Mouse (Mus musculus): ENCODE measurements at regions not wholly inside any gene's neighbourhood (a gene's known extent, or its start where the extent isn't known, plus 50 kb on each side); places are given as distances from the start of the nearest gene placed in this dataset.

GRCm38 (mm10) chr12:25376451-25376850 lies 279.5 kb upstream of the Id2 start:
- TF ChIP-seq POLR2A (IDR thresholded peaks at IDR 0.05; ENCODE audit: insufficient read depth, low read depth, low read length) (no peak), CTCF (IDR thresholded peaks at IDR 0.05; ENCODE audit: insufficient read depth, low read depth, low read length) (no peak)
- 48% methylated on average over 8 of the region's 8 CpGs for WGBS
- Histone ChIP-seq H3K4me1 (ENCODE audit: control insufficient read depth, insufficient read depth, low read length) (peaks cover 3% of the 10 kb centered on the region; the same call in 1 of the 2 replicates), H3K4me3 (ENCODE audit: insufficient read depth, low read depth, low read length) (no peak overlapping the region), H3K27ac (ENCODE audit: insufficient read depth, low read depth, low read length) (no peak overlapping the region)

- no peak for TF ChIP-seq CTCF (IDR thresholded peaks at IDR 0.05; ENCODE audit: insufficient read depth, low read depth, low read length)
- no peak for TF ChIP-seq POLR2A (IDR thresholded peaks at IDR 0.05; ENCODE audit: insufficient read depth, low read depth, low read length)
- no peak overlapping the region for H3K27ac ChIP-seq (ENCODE audit: insufficient read depth, low read depth, low read length)
- WGBS = 100% methylated on average over 1 of the region's 1 CpGs
Observed at GRCm38 (mm10) chr12:25367541-25367940, 270.6 kb upstream of the Id2 start.

GRCm38 (mm10) chr12:25365600-25366267 lies 268.8 kb upstream of the Id2 start:
- TF ChIP-seq CTCF (IDR thresholded peaks at IDR 0.05; ENCODE audit: insufficient read depth, low read depth, low read length) (no peak), POLR2A (IDR thresholded peaks at IDR 0.05; ENCODE audit: insufficient read depth, low read depth, low read length) (no peak)
- Histone ChIP-seq H3K4me3 (ENCODE audit: insufficient read depth, low read depth, low read length) (no peak overlapping the region), H3K4me1 (ENCODE audit: control insufficient read depth, insufficient read depth, low read length) (peaks cover 2% of the 10 kb centered on the region; the same call in 1 of the 2 replicates), H3K27ac (ENCODE audit: insufficient read depth, low read depth, low read length) (no peak overlapping the region)
- 87% methylated on average over 3 of the region's 3 CpGs for WGBS

More at GRCm38 (mm10) chr12:25367541-25367940, 270.6 kb upstream of the Id2 start:
- Histone ChIP-seq H3K4me1 (ENCODE audit: control insufficient read depth, insufficient read depth, low read length) (peaks cover 2% of the 10 kb centered on the region; the same call in 1 of the 2 replicates), H3K4me3 (ENCODE audit: insufficient read depth, low read depth, low read length) (no peak overlapping the region)

GRCm38 (mm10) chr12:25364966-25365568 lies 268.1 kb upstream of the Id2 start:
- Histone ChIP-seq H3K27ac (ENCODE audit: insufficient read depth, low read depth, low read length) (no peak overlapping the region), H3K4me1 (ENCODE audit: control insufficient read depth, insufficient read depth, low read length) (peaks cover 2% of the 10 kb centered on the region; the same call in 1 of the 2 replicates), H3K4me3 (ENCODE audit: insufficient read depth, low read depth, low read length) (no peak overlapping the region)
- TF ChIP-seq CTCF (IDR thresholded peaks at IDR 0.05; ENCODE audit: insufficient read depth, low read depth, low read length) = no peak
- TF ChIP-seq POLR2A (IDR thresholded peaks at IDR 0.05; ENCODE audit: insufficient read depth, low read depth, low read length) = no peak
- 66% methylated on average over 7 of the region's 7 CpGs for WGBS

- WGBS = 91% methylated on average over 9 of the region's 9 CpGs
- no peak for TF ChIP-seq POLR2A (IDR thresholded peaks at IDR 0.05; ENCODE audit: insufficient read depth, low read depth, low read length)
- TF ChIP-seq CTCF (IDR thresholded peaks at IDR 0.05; ENCODE audit: insufficient read depth, low read depth, low read length) = no peak
Observed at GRCm38 (mm10) chr12:25363839-25364238, 266.9 kb upstream of the Id2 start.

GRCm38 (mm10) chr12:25363341-25363740 lies 266.4 kb upstream of the Id2 start:
- no peak overlapping the region for H3K27ac ChIP-seq (ENCODE audit: insufficient read depth, low read depth, low read length)
- no peak overlapping the region for H3K4me3 ChIP-seq (ENCODE audit: insufficient read depth, low read depth, low read length)
- H3K4me1 ChIP-seq (ENCODE audit: control insufficient read depth, insufficient read depth, low read length) = peaks cover 2% of the 10 kb centered on the region; the same call in 1 of the 2 replicates
- 89% methylated on average over 3 of the region's 3 CpGs for WGBS
- TF ChIP-seq POLR2A (IDR thresholded peaks at IDR 0.05; ENCODE audit: insufficient read depth, low read depth, low read length) (no peak), CTCF (IDR thresholded peaks at IDR 0.05; ENCODE audit: insufficient read depth, low read depth, low read length) (no peak)

More at GRCm38 (mm10) chr12:25363839-25364238, 266.9 kb upstream of the Id2 start:
- H3K4me3 ChIP-seq (ENCODE audit: insufficient read depth, low read depth, low read length) = no peak overlapping the region
- H3K27ac ChIP-seq (ENCODE audit: insufficient read depth, low read depth, low read length) = no peak overlapping the region
- H3K4me1 ChIP-seq (ENCODE audit: control insufficient read depth, insufficient read depth, low read length) = peaks cover 2% of the 10 kb centered on the region; the same call in 1 of the 2 replicates

- Histone ChIP-seq H3K4me1 (ENCODE audit: control insufficient read depth, insufficient read depth, low read length) (peaks cover 2% of the 10 kb centered on the region; the same call in 1 of the 2 replicates), H3K4me3 (ENCODE audit: insufficient read depth, low read depth, low read length) (no peak overlapping the region), H3K27ac (ENCODE audit: insufficient read depth, low read depth, low read length) (no peak overlapping the region)
- no peak for TF ChIP-seq POLR2A (IDR thresholded peaks at IDR 0.05; ENCODE audit: insufficient read depth, low read depth, low read length)
- TF ChIP-seq CTCF (IDR thresholded peaks at IDR 0.05; ENCODE audit: insufficient read depth, low read depth, low read length) = no peak
- over 99% methylated on average over 4 of the region's 4 CpGs for WGBS
Observed at GRCm38 (mm10) chr12:25362771-25363170, 265.8 kb upstream of the Id2 start.

- no peak overlapping the region for H3K4me3 ChIP-seq (ENCODE audit: insufficient read depth, low read depth, low read length)
- TF ChIP-seq CTCF (IDR thresholded peaks at IDR 0.05; ENCODE audit: insufficient read depth, low read depth, low read length) (no peak), POLR2A (IDR thresholded peaks at IDR 0.05; ENCODE audit: insufficient read depth, low read depth, low read length) (no peak)
- WGBS = 96% methylated on average over 2 of the region's 2 CpGs
- H3K4me1 ChIP-seq (ENCODE audit: control insufficient read depth, insufficient read depth, low read length) = peaks cover 2% of the 10 kb centered on the region; the same call in 1 of the 2 replicates
- H3K27ac ChIP-seq (ENCODE audit: insufficient read depth, low read depth, low read length) = no peak overlapping the region
Observed at GRCm38 (mm10) chr12:25360726-25361125, 263.8 kb upstream of the Id2 start.

GRCm38 (mm10) chr12:25359931-25360330 lies 263.0 kb upstream of the Id2 start:
- WGBS = 71% methylated on average over 5 of the region's 5 CpGs
- TF ChIP-seq POLR2A (IDR thresholded peaks at IDR 0.05; ENCODE audit: insufficient read depth, low read depth, low read length) = no peak
- peaks cover under 1% of the 10 kb centered on the region; the same call in 1 of the 2 replicates for H3K4me1 ChIP-seq (ENCODE audit: control insufficient read depth, insufficient read depth, low read length)
- H3K27ac ChIP-seq (ENCODE audit: insufficient read depth, low read depth, low read length) = no peak overlapping the region
- H3K4me3 ChIP-seq (ENCODE audit: insufficient read depth, low read depth, low read length) = no peak overlapping the region
